Mouse (Mus musculus) adrenal gland, adult 2 months (tissue): Measurements from ENCODE around the gene Lgr6. TPM values are rescaled to one million over a fixed set of nuclear protein-coding genes. Genes with fewer than 3 reads are reported as not detected.

Source experiments
- DNase-seq: peaks from one replicate; pipeline ENCODE4 v3.0.0; 2021
- long read RNA-seq: library from polyadenylated mRNA; stranded (forward); transcript quantifications from one replicate; pipeline ENCODE4 v2.0.0, GENCODE M21; 2021
- polyA plus RNA-seq: library from polyadenylated mRNA; depleted of rRNA; stranded (reverse); fragments of >200 nt; gene quantifications from 2 replicates; pipeline ENCODE4 v1.2.3, GENCODE M21; 2012; rRNA removed
- total RNA-seq, 2 experiments: library from RNA; stranded (reverse); gene quantifications; 2 replicates each; pipeline ENCODE4 v1.2.3; 2021

Lgr6 gene
- 1 to 10 TPM; 2.0 to 3.6 TPM for total RNA-seq
- polyA plus RNA-seq: 1.1 and 1.8 TPM in 2 replicates
- long read RNA-seq, full-length matches to known transcripts: 3 of 7 reads
- long read RNA-seq, partial matches to known transcripts: 4 of 7 reads
- long read RNA-seq, other reads (novel, unspliced or antisense): 0 of 7 reads

DNA sequence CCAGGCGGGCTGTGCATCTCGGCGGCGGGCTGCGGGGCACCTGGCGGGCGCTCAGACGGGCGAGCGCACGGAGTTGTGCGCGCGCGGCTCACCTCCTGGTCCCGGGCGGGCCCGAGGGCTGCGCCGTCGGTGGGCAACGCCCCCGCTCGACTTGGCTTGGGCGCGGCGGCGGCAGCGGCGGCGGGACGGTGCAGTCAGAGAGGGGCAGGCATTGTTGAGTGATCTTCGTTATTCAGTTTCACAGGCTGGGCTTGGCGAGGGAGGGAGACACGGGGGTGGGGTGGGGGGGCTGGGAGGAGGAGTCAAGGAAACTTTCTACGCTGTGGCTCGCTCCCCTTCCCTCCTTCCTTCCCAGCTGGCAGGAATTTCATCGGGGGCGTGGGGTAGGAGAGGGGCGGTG lies at the start of gene Lgr6:
Gene Lgr6, minus strand, starts transcription at position 153 of the 400 bp plus-strand sequence.
- peak; percentile 23 for DNase-seq

DNA sequence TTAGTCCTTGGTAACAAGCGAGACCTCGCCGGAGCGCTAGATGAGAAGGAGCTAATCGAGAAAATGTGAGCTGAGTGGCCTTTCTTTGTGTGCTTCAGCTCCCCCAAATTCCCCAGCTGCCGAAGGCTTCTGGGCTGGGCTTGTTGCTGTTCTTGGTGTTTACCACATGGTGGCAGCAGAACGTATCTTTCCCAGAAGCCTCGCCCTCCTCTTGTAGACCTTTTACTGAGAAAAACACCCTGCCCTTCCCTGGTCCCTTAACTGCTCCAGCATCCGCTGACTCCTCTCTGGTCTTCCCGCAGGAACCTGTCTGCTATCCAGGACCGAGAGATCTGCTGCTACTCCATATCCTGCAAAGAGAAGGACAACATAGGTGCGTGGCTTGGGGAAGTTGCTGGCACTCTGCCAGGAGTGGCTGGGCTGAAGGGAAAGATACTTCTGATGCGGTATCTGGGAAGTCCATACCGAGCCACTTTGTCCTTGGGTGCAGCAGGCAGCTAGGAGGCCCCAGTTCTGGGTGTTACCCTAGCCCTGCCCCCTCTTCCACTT lies 49.4 kb upstream of the Lgr6 start:
- peak; percentile 76 for DNase-seq

DNA sequence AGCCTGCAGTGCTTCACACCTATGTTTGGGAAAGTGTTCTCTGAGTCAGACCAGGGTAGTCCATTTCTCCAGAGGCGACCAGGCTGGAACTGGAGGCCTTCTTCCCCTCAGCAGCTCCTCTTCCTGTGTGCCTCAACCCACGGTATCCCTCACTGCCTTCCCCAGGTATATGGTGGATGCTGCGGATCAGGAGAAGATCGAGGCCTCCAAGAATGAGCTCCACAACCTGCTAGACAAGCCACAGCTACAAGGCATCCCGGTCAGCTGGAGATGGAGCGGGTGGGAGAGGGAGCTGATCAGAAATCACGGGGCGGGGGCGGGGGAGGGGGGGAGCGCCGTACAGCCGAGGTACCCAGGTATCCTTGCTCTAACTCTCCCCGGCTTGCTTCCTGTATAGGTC lies 48.9 kb upstream of the Lgr6 start:
- no peak for DNase-seq

DNA sequence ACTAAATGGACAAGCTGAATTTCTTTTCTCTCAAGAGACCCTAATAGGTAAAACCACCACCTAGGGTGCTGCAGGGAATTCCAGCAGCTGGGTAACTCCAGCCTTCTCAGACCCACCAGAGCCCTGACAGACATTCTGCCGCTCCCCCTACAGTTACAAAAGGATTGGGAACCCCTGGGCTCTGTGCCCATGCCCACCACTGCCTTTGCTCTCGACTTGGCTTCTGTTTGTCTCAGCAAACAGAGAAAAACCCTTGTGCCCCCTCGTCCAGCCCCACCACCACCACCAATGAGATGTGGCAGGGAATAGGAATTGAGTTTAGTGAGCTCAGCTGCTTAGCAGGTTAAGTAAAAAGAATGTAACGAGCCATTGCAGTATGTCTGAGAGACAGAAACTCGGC lies 43.9 kb upstream of the Lgr6 start:
- no peak for DNase-seq

DNA sequence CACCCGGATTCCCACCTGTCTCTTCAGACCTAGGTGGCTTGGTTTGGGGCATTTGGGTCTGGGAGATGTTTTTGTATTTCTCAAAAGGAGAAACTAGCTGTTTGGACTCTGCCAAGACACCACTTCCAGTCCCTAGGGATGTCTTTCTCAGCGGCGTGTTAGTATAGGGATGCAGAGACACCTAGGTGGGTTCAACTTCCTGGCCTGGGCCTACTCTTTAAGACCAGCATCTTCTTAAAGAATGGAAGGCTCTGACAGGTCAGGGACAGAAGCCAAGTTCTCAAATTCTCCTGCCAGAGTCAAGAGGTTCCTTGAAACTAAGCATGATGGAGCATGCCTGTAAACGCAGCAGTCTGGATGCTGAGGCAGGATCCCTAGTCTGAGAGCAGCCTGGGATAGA lies 43.4 kb upstream of the Lgr6 start:
- no peak for DNase-seq

DNA sequence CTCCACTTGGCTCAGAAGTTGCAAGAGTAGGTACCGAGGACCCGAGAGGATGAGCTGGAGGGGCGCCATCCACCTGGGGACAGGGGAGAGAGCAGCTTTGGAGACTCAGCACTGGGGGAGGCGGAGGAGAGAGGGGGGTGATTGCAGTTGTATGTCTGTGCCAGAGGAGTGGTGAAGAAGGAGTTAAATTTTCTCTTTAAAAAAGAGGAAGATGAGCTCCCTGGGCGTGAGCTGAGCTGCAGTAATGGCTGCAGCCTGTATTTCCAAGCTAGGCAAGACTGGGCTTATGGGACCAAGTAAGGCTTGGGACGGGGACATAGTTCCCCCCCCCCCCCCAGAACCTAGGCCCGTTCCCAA lies 42.6 kb upstream of the Lgr6 start:
- DNase-seq: no peak

DNA sequence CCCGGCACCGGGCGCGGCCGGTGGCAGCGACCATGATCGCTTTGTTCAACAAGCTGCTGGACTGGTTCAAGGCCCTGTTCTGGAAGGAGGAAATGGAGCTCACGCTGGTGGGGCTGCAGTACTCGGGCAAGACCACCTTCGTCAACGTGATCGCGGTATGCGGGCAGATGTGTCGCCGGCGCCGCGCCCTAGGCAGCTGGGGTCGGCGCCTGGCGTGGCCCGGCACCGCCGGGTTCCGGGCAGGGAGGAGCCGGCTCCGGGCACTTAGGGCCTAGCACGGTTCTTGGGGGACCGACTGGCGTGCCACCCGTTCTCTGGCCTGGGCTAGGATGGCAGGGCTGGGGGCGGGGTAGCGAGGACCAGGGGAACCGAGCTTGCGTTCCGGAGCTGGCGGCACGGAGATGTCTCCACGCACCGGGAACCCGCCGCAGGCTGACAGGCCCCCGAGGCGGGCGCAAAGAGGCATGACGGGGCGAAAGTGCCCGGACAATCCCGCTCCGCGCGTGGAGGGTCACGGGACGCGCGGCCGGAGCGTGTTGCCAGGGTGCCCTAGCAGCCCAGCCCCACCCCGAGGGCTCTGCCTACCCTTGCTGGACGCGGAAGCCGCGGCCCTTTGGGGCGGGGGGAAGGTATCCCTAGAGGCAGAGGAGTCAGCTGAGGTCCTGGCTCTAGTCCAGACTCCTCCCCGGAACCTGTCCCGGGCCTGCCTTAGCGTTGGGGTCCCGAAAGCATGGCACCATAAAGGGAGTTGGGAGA lies 42.0 kb upstream of the Lgr6 start:
- peak; percentile 93 for DNase-seq

GRCm38 (mm10) chr1:135146077-135146945 lies 41.2 kb upstream of the Lgr6 start, which contains the start of gene Arl8a:
Gene Arl8a, plus strand, starts transcription at chr1:135146824.
- peak; percentile 94 for DNase-seq

- no peak for DNase-seq
These were observed 38.9 kb upstream of the Lgr6 start for GRCm38 (mm10) chr1:135143940-135144339.

- no peak for DNase-seq
These were observed 37.4 kb upstream of the Lgr6 start for GRCm38 (mm10) chr1:135142452-135142851.

- no peak for DNase-seq
These were observed 34.8 kb upstream of the Lgr6 start for GRCm38 (mm10) chr1:135139906-135140305.

- DNase-seq: peak; percentile 64
These were observed 31.4 kb upstream of the Lgr6 start for GRCm38 (mm10) chr1:135136500-135136899.

DNA sequence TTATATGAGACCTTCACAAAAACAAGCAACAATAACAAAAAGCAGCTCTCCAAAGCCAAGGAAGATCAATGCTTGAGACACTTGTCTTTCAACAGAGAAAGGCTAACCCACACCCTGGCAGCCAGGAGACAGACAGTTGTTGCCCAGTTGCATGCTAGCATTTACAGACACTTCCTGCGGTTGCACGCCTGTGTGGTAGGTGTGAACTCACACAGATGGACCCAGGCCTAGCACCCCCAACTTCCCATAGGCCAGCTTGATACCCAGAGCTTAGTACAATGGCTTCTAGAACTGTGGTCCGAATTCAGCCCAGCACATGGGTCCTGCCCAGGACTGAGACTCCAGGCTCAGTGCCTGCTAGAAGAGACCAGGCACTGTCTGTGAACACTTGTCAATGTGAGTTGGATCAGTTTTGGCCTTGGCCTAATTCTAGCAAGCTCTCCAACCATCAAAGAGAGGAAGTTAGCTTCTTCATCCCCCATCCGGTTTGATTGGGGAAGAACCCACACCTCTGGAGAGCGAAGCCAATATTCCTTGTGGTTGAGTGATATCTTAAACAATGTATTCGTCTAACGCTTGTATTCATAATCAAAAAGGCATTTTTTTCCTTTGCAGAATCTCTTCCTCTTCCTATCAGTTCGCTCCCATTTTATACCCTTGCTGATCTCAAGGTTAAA lies 30.2 kb upstream of the Lgr6 start:
- DNase-seq: no peak

DNA sequence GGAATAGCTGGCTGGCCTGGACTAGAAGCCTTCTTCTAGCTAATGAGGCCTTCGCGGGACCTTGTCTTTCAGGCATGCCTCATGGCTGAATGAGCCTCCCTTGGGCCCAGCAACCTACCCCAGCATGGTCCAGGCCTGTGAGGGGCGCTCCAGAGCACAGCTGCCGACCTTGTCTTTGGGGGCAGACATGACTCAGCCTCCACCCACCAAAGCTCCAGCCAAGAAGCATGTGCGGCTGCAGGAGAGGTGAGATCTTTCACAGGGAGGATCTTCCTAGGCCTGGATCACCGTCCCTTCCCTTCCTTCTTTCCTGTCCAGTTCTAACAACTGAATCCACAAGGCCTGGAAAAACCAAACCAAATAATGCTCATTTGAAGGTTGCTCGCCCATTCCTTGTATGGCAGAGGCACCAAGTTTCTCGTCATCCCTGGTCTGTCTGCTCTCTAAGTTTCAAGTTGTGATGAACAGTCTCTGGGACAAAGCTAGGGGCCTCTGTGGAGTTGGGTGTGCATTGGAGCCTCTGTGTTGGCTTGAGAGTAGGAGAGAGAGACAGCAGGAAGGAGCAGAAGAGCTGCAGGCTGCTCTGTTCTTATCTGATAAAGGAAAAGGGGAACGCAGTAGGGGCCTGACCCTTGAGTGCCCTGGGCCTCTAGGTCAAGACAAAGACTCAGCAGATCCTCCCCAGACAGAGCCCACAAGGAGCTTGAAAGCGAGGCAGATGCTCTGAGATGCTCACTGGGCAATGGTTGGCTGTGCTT lies 28.8 kb upstream of the Lgr6 start:
- DNase-seq: no peak

- no peak for DNase-seq
These were observed 27.9 kb upstream of the Lgr6 start for GRCm38 (mm10) chr1:135132893-135133369.

DNA sequence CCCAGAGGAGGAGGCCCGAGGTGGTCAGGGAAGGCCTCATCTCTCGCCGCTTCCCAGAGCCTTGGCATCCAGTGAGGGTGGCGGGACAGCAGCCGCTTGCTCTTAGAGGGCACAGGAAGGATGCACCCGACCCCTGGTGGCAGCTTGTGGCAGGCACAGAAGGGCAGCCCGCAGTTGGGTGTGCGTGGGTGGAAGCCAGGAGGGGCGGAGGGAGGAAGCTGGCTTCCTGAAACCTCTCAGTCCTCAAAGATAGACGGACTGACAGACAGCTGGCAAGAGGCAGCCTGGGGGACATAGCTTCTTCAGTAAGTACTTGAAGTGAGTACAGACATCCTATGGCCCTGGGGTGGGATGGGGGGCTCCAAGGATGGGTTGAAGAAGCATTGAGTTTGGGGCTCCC lies 27.4 kb upstream of the Lgr6 start, which contains the start of gene Ptpn7:
Gene Ptpn7, plus strand, starts transcription at position 228 of the 400 bp plus-strand sequence.
- DNase-seq: peak; percentile 81

DNA sequence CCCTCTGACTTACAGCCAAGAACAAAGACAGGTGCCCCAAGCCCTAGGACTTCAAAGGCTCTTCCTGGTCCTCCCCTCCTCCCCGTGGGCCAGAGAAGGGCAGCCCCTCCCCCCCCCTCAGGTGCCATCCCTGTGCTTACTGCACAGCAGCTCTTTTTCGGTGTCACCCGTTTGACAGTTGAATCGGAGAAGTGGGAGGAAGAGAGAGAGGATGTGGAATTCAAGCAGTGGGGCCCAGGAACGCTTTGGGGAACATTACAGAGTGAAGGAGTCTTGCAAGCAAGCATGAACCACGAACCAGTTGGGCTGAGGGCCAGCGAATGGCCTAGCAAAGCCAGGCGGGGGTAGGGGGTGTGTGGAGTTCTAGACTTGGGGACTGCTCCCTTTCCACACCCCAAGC lies 26.5 kb upstream of the Lgr6 start:
- no peak for DNase-seq

- peak; percentile 49 for DNase-seq
These were observed 26.0 kb upstream of the Lgr6 start for GRCm38 (mm10) chr1:135131034-135131433.

DNA sequence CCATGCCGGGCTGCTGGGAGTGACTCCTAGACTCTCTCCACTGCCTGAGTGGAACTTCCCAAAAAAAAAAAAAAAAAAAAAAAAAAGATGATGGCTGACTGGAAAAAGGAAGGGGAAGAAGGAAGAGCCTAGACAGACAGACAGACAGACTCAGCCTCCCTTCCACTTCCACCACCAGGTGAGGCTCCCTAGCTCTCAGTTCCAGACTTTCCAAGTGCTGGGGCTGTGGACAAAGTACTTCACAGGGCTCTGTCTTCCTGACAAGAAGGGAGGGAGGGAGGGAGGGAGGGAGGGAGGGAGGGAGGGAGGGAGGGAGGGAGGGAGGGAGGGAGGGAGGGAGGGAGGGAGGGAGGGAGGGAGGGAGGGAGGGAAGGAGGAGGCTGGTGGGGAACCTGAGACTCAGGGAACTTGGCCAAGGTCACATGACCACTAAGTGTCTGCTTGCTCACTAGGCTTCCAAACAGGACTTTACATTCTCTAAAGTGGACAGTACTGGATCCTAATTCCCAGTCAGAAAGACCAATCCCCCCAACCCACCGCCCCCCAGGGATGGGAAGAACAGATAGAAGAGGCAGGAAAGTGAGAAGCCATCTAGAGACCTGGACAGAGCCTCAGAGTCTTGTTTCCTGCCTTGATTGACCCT lies 25.4 kb upstream of the Lgr6 start:
- DNase-seq: no peak

- DNase-seq: no peak
These were observed 24.6 kb upstream of the Lgr6 start for GRCm38 (mm10) chr1:135129543-135130183.
